Mouse (Mus musculus) erythroid progenitor cell, adult 5-6 weeks (primary cell): ENCODE results near the gene Adamtsl3. TPM values are rescaled to one million over a fixed set of nuclear protein-coding genes. Genes with fewer than 3 reads are reported as not detected.

Experiments
- ATAC-seq: replicated peaks from 2 replicates; pipeline ENCODE4 v1.8.0; 2016; ENCODE audit warnings: moderate number of reproducible peaks, mild to moderate bottlenecking, moderate TSS enrichment, inconsistent platforms; ENCODE audit not compliant: poor library complexity, low FRiP score, severe bottlenecking
- total RNA-seq, 2 experiments: library from RNA; stranded (forward) in 1 of 2; stranded (reverse) in 1 of 2; fragments of 150-400 nt in 1 of 2; fragments of 186-747, 209-891 nt in 1 of 2; gene quantifications; 2 replicates each; pipeline versions ENCODE4 v1.2.3 to v1.2.4; 2015 to 2017; ENCODE audit warnings: low replicate concordance in 2 of 2

Gene Adamtsl3
- total RNA-seq, 2 experiments from 2014 or later, result not detected

GRCm38 (mm10) chr7:82484834-82485233, 149.3 kb downstream of the Adamtsl3 start:
- ATAC-seq, result no peak

DNA sequence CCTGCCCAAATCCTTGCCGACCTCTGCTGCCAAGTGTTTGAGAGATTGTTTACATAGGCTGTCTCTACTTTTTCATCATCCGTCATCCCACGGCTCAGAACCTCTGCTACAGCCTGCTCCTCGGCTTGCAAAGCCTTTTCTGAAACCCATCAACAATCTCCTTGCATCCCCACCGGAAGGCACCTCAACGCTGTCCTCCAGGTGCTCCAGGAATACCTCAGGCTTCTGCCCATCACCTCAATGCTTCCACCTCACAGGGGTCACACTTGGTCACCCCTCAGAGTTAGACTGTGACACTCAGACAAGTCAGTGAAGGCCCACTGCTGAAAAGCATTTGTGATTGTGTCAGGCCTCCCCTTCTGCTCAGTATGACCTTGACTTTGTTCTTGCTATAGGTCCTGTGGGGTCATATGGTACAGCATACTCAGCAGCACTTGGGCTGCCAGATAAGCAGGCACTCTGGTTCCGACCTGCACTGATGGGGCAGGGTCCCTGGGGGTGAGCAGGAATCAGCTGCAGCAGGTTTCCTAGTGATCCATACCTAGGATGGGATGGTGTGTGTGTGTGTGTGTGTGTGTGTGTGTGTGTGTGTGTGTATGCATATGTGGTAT, 150.0 kb downstream of the Adamtsl3 start:
- no peak for ATAC-seq

GRCm38 (mm10) chr7:82491018-82491417, 155.5 kb downstream of the Adamtsl3 start:
- ATAC-seq, result no peak

DNA sequence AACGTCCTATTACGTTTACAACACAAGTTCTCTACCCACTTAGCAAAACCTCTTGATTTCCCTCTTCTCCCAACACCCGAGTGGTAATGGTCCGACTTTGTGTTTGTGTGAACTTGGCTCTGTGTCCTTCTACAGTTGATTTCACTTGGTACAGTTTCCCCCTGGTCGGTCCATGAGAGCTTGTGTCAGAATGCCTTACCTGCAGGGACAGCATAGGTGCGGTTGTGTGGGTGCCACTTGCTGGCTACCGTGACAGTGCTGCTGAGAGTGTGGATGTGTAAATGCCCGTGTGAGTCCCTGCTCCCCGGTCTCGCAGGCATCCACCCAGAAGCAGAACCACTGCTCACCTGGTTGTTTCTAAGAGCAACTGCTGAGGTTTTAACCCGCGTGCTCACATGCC, 157.4 kb downstream of the Adamtsl3 start:
- ATAC-seq, result no peak

GRCm38 (mm10) chr7:82494220-82494619, 158.7 kb downstream of the Adamtsl3 start:
- no peak for ATAC-seq

DNA sequence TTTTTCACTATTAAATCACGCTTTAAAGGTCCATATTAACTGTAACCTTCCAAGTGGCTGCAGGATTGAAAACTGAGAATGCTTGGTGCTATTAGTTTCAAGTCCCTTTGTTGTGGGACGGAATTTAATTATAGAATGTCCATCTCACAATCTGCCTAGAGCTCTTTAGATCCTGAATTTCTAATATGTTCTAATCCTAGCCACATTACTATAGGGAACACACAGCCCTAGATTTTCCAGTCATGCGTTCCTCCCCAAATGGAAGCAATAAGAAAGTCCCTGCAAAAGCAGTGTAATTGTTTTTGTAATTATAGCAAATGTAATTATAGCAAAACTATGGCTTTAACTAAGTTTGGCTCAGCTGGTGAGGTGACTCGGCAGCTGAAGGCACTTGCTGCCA, 161.6 kb downstream of the Adamtsl3 start:
- no peak for ATAC-seq

DNA sequence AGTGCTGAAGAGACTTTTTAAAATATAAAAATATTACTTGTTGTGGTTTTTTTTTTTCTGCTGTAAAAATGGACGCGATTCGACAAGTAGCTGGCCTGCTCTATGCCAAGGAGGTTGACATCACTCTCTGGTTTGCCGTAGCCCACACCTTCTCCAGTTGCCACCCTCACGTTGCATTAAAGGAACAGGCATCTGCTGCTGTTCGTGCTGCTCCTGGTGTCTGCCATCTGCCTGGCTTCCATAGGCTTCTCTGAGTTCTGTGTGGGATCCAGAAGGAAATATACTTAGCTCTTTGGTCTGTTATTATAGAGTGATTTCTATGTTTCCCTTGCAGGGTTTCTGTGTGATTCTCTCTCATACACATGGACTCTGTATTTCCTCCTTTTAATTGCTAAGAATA, 165.8 kb downstream of the Adamtsl3 start:
- ATAC-seq, result no peak

DNA sequence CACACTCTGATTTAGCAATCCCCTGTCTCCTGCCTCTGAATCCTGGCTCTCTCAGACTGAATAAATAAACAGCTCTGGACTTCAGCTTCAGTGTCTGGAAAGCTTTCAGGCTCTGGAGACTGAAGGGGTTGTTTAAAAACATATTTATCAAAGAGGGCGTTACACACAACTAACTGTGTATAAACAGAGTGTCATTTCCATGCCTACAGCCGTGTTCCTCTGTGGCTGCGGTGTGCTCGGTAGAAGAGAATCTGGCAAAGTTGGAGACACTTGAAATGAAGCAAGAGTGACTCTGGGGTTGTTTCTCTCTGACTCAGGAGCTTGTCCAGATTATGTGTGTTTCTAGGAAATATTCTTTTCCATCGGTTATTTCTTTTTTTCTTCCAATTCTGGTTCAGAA, 167.0 kb downstream of the Adamtsl3 start:
- ATAC-seq, result no peak

GRCm38 (mm10) chr7:82504101-82504500, 168.6 kb downstream of the Adamtsl3 start:
- ATAC-seq, result no peak

DNA sequence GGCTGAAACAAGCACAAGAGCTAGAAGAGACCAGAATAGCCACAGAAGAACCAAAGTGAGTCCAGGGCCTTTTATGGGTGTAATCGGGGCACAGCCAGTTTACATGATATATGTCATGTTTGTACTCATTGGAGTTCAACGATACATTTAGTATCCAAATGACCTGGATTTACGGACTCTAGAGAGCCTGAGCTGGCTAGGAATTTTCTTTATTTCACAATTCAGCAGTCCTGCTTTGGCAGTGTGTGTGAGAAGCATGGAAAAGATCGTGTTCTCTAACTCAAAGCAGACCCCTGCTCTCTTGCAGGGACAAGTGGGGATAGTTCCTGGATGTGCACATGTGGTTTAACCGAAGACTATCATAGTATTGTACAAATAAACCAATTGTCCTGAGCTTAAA, 195.1 kb downstream of the Adamtsl3 start:
- no peak for ATAC-seq

GRCm38 (mm10) chr7:82531376-82531775, 195.9 kb downstream of the Adamtsl3 start:
- no peak for ATAC-seq

DNA sequence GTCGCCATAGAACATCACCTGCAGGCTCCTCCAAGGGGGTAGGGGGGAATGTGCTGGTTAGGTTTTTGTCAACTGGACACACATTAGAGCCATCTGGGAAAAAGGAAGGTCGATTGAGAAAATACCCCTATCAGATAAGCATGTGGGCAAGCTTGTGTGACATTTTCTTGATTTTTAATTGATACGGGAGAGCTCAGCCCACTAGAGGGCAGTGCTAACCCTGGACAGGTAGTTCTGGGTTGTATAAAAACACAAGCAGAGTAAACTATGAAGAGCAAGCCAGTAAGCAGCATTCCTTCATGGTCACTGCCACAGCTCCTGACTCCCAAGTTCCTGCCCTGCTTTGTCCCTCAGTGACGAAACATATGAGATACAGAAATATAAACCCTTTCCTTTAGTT, 197.7 kb downstream of the Adamtsl3 start:
- no peak for ATAC-seq

DNA sequence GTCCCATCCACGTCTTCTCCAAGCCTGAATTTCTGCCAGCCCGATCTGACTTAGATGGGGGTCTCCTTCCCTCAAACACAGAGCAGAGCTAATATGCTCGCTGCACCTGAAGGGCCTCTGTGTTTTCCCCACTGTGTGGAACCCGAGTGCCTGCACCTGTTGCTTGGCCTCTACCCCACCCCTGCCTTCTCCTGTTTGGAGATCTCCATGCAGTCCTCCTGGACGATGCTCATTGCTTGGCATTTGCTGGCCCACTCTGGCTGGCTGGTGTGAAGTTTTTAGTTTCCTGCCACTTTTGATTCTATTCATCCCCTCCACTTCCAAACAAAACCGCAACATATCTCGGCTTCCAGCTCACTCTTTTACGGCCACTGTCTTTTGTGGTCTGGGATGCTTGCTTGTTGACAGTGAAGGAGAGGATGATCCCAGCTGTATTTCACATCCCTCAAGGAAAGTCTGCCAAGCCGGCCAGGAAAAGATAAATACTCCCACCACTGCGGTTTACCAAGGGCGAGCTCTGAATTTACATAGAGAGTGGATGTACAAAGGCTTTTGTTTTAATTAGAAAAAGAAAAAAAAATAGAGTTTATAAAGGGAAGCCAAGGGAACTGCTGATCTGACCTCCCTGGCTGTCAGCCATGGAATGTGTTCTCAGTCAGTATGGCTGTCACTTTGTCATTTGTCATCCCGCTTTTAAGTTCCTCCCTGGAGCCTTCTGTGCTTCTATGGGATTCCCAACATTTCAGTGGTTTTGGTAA, 198.4 kb downstream of the Adamtsl3 start:
- no peak for ATAC-seq

DNA sequence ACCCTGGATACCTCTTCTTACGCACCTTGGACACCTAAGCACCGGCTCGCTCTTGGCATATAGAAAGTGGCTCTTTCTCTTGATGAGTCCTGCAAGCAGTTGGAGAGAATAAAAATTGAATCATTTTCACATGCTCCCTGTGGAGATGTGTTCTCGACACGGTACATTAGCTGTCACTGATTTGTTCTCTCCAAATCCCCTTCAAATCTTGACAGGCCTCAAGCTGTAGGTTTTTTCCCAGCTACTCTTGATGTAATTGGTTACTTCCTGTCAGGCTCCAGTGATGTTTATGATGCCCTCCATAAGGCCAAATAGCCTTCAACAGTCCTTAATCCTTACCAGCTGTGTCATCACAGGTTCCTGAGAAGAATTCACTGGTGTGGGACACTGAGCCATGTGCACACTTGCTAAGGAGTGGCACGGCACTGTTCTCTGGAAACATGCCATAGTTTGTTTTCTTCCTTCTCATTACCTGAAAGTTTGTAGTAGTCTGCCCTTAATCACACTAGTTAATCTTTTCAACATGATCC, 209.0 kb downstream of the Adamtsl3 start:
- no peak for ATAC-seq

GRCm38 (mm10) chr7:82552005-82552404, 216.5 kb downstream of the Adamtsl3 start:
- no peak for ATAC-seq

GRCm38 (mm10) chr7:82555803-82556202, 220.3 kb downstream of the Adamtsl3 start:
- ATAC-seq, result no peak

GRCm38 (mm10) chr7:82556417-82556816, 220.9 kb downstream of the Adamtsl3 start:
- ATAC-seq, result no peak

GRCm38 (mm10) chr7:82557111-82557510, 221.6 kb downstream of the Adamtsl3 start:
- no peak for ATAC-seq

- ATAC-seq, result no peak
These were observed 231.2 kb downstream of the Adamtsl3 start for GRCm38 (mm10) chr7:82566688-82567087.

DNA sequence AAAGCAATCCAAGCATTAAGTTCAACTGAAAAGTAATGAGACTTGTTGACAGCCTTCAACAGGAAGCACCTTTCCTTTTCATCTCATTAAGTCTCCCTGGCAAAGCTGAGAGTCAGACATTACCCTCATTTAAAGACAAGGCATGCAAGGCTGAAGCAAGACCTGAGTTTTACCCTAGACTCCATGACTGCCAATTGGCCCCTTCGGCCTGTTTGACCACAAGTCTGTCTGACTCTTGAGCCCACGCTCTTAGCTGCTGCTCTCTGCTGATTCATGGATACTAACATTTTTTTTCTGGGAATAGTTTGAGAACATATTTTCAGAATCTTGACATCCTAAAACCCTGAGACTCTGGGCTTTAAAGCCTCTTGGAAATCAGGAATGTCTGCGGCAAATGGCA, 232.3 kb downstream of the Adamtsl3 start:
- ATAC-seq, result no peak

- ATAC-seq, result no peak
These were observed 237.5 kb downstream of the Adamtsl3 start for GRCm38 (mm10) chr7:82572981-82573380.
